Mouse (Mus musculus) kidney, adult 11 months (tissue): ENCODE measurements around the gene Vps26b.

Source experiments
- DNase-seq: peaks from one replicate; pipeline ENCODE4 v3.0.0; 2022

The Vps26b gene

GRCm38 (mm10) chr9:26993118-26993517 lies 36.7 kb downstream of the Vps26b start:
- no peak for DNase-seq

- DNase-seq: no peak
Observed at GRCm38 (mm10) chr9:26990181-26990580, 39.7 kb downstream of the Vps26b start.

GRCm38 (mm10) chr9:26985668-26986277 lies 44.1 kb downstream of the Vps26b start:
- no peak for DNase-seq

- no peak for DNase-seq
Observed at GRCm38 (mm10) chr9:26985090-26985613, 44.7 kb downstream of the Vps26b start.

- DNase-seq: peak; percentile 33
Observed at GRCm38 (mm10) chr9:26978776-26979175, 51.1 kb downstream of the Vps26b start.

GRCm38 (mm10) chr9:26977754-26978153 lies 52.1 kb downstream of the Vps26b start:
- no peak for DNase-seq
